Mouse (Mus musculus) ES-E14 (cell line): Measurements from ENCODE around the gene Cd300lb. TPM values are rescaled to one million over a fixed set of nuclear protein-coding genes. Genes with fewer than 3 reads are reported as not detected.

Experiments used
- DNase-seq: peaks from one replicate; pipeline ENCODE4 v3.0.0-alpha.2; 2013; ENCODE audit warnings: low read depth, low spot score
- H3K27ac ChIP-seq: 2 replicates; pipeline ENCODE4 v1.5.1; 2012; ENCODE audit warnings: low read depth, mild to moderate bottlenecking, low read length, moderate library complexity, mixed read lengths; ENCODE audit not compliant: poor library complexity, insufficient read depth, severe bottlenecking
- H3K36me3 ChIP-seq: 2 replicates; pipeline ENCODE4 v1.6.1; 2012; ENCODE audit warnings: mild to moderate bottlenecking, low read length, moderate library complexity, mixed read lengths; ENCODE audit not compliant: control insufficient read depth, poor library complexity, insufficient read depth, severe bottlenecking
- H3K4me1 ChIP-seq, 2 experiments: fragments of 150-350 bp in 1 of 2; sonication (generic) in 1 of 2; 2 replicates each; pipeline ENCODE4 v1.6.1; 2012; ENCODE audit warnings: low read length in 2 of 2, mild to moderate bottlenecking in 1 of 2, mixed read lengths in 1 of 2; ENCODE audit not compliant: control insufficient read depth in 2 of 2, insufficient read depth in 2 of 2, poor library complexity in 1 of 2
- H3K4me3 ChIP-seq, 2 experiments: fragments of 150-350 bp in 1 of 2; sonication (generic) in 1 of 2; 2 replicates each; pipeline ENCODE4 v1.5.1; 2012; ENCODE audit warnings: low read length in 2 of 2, low read depth in 1 of 2, mild to moderate bottlenecking in 1 of 2, mixed read lengths in 1 of 2; ENCODE audit not compliant: insufficient read depth in 1 of 2, poor library complexity in 1 of 2, severe bottlenecking in 1 of 2
- H3K9ac ChIP-seq: 2 replicates; pipeline ENCODE4 v1.6.1; 2012; ENCODE audit warnings: low read depth, mild to moderate bottlenecking, low read length, mixed read lengths; ENCODE audit not compliant: poor library complexity, insufficient read depth, severe bottlenecking
- H3K9me3 ChIP-seq: fragments of 150-350 bp; sonication (generic); 2 replicates; pipeline ENCODE4 v1.6.1; 2012; ENCODE audit warnings: low read depth, mild to moderate bottlenecking, low read length; ENCODE audit not compliant: control insufficient read depth, insufficient read depth
- CHD2 ChIP-seq: IDR thresholded peaks from 2 replicates; pipeline ENCODE4 v1.6.1; 2014; ENCODE audit warnings: mild to moderate bottlenecking, low read depth, low read length, inconsistent platforms
- HCFC1 ChIP-seq: IDR thresholded peaks from 2 replicates; pipeline ENCODE4 v1.6.1; 2012; ENCODE audit warnings: low read length, inconsistent platforms, borderline replicate concordance; ENCODE audit not compliant: insufficient read depth
- MAFK ChIP-seq: IDR thresholded peaks from 2 replicates; pipeline ENCODE4 v1.6.1; 2014; ENCODE audit warnings: mild to moderate bottlenecking, low read depth, low read length, inconsistent platforms; ENCODE audit not compliant: insufficient read depth
- ZC3H11A ChIP-seq: IDR thresholded peaks from 2 replicates; pipeline ENCODE4 v1.6.1; 2012; ENCODE audit warnings: low read depth, mild to moderate bottlenecking, inconsistent platforms, low read length, borderline replicate concordance
- ZNF384 ChIP-seq: IDR thresholded peaks from 2 replicates; pipeline ENCODE4 v1.6.1; 2012; ENCODE audit warnings: low read depth, low read length, inconsistent platforms
- in situ Hi-C, 2 experiments: fragments of 600-800 bp; cut with MboI; formaldehyde crosslinking; loops; one replicate each; pipeline ENCODE4 v1.15.1; 2025; ENCODE audit warnings: low sequenced_read_pairs in 2 of 2, inconsistent platforms in 1 of 2; ENCODE audit not compliant: unreplicated experiment in 2 of 2
- total RNA-seq: library from RNA; depleted of rRNA; stranded (reverse); fragments of 300-350 nt; gene quantifications from 2 replicates; pipeline ENCODE4 v1.2.3, GENCODE M21; 2012; rRNA removed

Cd300lb gene
- not detected in 2 replicates for total RNA-seq

GRCm38 (mm10) chr11:114934144-114934543 is at the start of gene Cd300lb:
TSS of gene Cd300lb (minus strand) at chr11:114934386.
- no peaks in the 10 kb centered on the region for H3K9me3 ChIP-seq
- no peak for TF ChIP-seq MAFK
- no peak for TF ChIP-seq ZNF384
- no peak for TF ChIP-seq ZC3H11A
- no peak for TF ChIP-seq HCFC1
- no peak for TF ChIP-seq CHD2
- no peaks in the 10 kb centered on the region for H3K4me1 ChIP-seq
- H3K36me3 ChIP-seq = no peaks in the 10 kb centered on the region
- in situ Hi-C loops = no loop called here
- no peak within 1 kb of the TSS for H3K27ac ChIP-seq
- no peak within 1 kb of the TSS for H3K4me3 ChIP-seq
- DNase-seq = no peak
- H3K9ac ChIP-seq = no peak within 1 kb of the TSS

DNA sequence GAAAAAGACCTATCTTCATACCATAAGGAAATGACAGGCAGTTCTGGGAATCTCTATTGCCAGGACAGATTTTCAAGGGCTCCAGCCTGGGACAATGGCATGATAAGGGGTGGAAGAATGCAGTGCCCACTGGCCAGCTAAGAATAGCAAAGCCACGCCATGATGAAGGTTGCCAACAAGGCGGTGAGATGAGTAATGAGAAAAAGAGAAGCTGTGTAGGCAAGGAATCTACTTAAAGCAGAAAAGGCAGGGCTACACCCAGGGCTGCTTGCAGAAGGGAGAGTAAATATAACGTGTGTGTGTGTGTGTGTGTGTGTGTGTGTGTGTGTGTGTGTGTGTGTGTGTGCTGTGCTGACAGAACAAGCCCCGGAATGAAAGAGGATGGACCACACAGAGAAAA is 47.7 kb upstream of the Cd300lb start:
- no peaks in the 10 kb centered on the region for H3K9me3 ChIP-seq
- H3K36me3 ChIP-seq = no peaks in the 10 kb centered on the region
- DNase-seq = no peak
- no peak overlapping the region for H3K9ac ChIP-seq
- H3K4me1 ChIP-seq = no peaks in the 10 kb centered on the region
- H3K27ac ChIP-seq = no peak overlapping the region
- TF ChIP-seq MAFK = no peak
- TF ChIP-seq CHD2 = no peak
- no peak for TF ChIP-seq HCFC1
- TF ChIP-seq ZNF384 = no peak
- TF ChIP-seq ZC3H11A = no peak
- H3K4me3 ChIP-seq = no peak overlapping the region
- in situ Hi-C loops = no loop called here

DNA sequence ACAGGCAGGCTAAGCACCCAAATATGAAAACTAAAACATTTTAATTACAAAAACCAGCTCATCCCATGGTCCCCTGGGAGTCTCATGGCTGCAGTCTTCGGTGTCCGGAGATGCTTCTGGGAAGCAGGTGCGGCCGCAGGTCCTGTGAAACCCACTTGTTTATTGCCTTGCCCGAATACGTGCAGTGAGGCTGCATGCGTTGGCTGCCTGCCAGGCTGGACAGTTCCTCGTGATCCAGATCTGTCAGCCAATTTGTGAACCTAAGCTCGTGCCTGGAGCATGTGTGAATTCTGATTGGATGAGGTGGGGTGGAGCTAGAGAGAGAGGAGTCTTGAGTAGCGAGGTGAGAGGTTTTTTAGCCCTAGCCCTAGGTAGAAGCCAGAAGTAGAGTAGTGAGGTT is 38.5 kb upstream of the Cd300lb start:
- no peak for DNase-seq
- no peak overlapping the region for H3K9ac ChIP-seq

GRCm38 (mm10) chr11:114968752-114969207 is 34.6 kb upstream of the Cd300lb start, which contains the start of gene Cd300c:
TSS of gene Cd300c (minus strand) at chr11:114969157.
- DNase-seq = no peak
- H3K4me1 ChIP-seq = no peaks in the 10 kb centered on the region
- H3K4me3 ChIP-seq = no peak within 1 kb of the TSS
- H3K36me3 ChIP-seq = no peaks in the 10 kb centered on the region
- in situ Hi-C loops = no loop called here
- H3K9me3 ChIP-seq = no peaks in the 10 kb centered on the region
- no peak for TF ChIP-seq MAFK
- no peak for TF ChIP-seq ZC3H11A
- TF ChIP-seq CHD2 = no peak
- TF ChIP-seq HCFC1 = no peak
- no peak for TF ChIP-seq ZNF384
- H3K27ac ChIP-seq = no peak within 1 kb of the TSS
- H3K9ac ChIP-seq = no peak within 1 kb of the TSS

More for the DNA sequence above, 38.5 kb upstream of the Cd300lb start:
- no peaks in the 10 kb centered on the region for H3K9me3 ChIP-seq
- H3K27ac ChIP-seq = no peak overlapping the region
- no peak overlapping the region for H3K4me3 ChIP-seq
- TF ChIP-seq ZNF384 (no peak), CHD2 (no peak), HCFC1 (no peak), MAFK (no peak), ZC3H11A (no peak)
- no peaks in the 10 kb centered on the region for H3K36me3 ChIP-seq
- no peaks in the 10 kb centered on the region for H3K4me1 ChIP-seq
- in situ Hi-C loops = no loop called here

DNA sequence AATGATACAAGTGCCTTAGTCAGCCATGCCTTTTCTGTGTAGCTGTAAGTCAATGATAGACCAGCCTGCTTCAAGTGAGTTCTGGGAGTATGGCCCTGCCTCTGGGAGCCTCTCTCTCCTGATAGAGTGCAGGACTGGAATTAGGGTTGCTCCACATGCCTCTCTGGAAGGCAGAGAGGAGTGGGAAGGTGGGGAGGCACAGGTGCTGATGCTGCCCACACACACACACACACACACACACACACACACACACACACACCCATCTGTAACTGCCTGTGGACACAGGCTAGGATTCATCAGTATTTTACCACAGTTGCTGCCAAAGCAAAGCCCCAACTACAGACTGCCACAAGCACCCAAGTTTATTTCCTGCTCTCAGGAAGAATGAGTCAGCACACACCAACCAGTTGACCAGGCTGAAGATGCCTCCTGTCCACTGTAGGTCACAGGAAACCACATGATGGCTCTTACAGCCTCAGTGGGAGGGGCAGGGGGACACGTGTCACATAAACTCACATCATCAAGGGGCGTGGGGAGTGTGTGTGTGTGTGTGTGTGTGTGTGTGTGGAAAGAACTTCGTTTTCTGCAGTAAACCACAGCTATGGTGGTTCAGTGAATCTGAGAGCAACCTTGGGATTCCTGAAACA is 31.1 kb upstream of the Cd300lb start:
- no peak for DNase-seq
- Histone ChIP-seq H3K4me1 (peaks cover 0 to 3% of the 10 kb centered on the region in 2 experiments; a peak in 1 of 4 replicates), H3K27ac (no peak overlapping the region)

More for the DNA sequence above, 31.1 kb upstream of the Cd300lb start:
- Histone ChIP-seq H3K36me3 (no peaks in the 10 kb centered on the region), H3K9ac (no peak overlapping the region), H3K4me3 (no peak overlapping the region), H3K9me3 (no peaks in the 10 kb centered on the region)
- no peak for TF ChIP-seq ZC3H11A
- TF ChIP-seq ZNF384 = no peak
- no peak for TF ChIP-seq CHD2
- no peak for TF ChIP-seq HCFC1
- no peak for TF ChIP-seq MAFK
- in situ Hi-C loops = no loop called here
